Mouse (Mus musculus) midbrain, embryonic 12.5 days (tissue): ENCODE measurements around the gene Coq5. TPM values are rescaled to one million over a fixed set of nuclear protein-coding genes. Genes with fewer than 3 reads are reported as not detected.
A peak's percentile ranks its signal among the peaks of the same experiment; 100 is the strongest.

Experiments used
- ATAC-seq: fragments of 200-750 bp; cut with Nextera tagmentation; 2 replicates; pipeline ENCODE4 v1.8.0; 2017; ENCODE audit warnings: low read depth, moderate TSS enrichment, moderate library complexity; ENCODE audit not compliant: low FRiP score
- H3K27ac ChIP-seq: fragments of 300-500 bp; sonication (generic); replicated peaks from 2 replicates; pipeline ENCODE4 v1.5.1; 2016; ENCODE audit warnings: mild to moderate bottlenecking
- H3K27me3 ChIP-seq: fragments of 300-500 bp; sonication (generic); 2 replicates; pipeline ENCODE4 v1.6.1; 2016; ENCODE audit warnings: mild to moderate bottlenecking
- H3K36me3 ChIP-seq: fragments of 300-500 bp; sonication (generic); 2 replicates; pipeline ENCODE4 v1.6.1; 2016
- H3K4me1 ChIP-seq: fragments of 300-500 bp; sonication (generic); 2 replicates; pipeline ENCODE4 v1.6.1; 2016
- H3K4me2 ChIP-seq: fragments of 300-500 bp; sonication (generic); replicated peaks from 2 replicates; pipeline ENCODE4 v1.6.1; 2016; ENCODE audit warnings: mild to moderate bottlenecking, moderate library complexity
- H3K4me3 ChIP-seq: fragments of 300-500 bp; sonication (generic); 2 replicates; pipeline ENCODE4 v1.5.1; 2016; ENCODE audit warnings: mild to moderate bottlenecking
- H3K9ac ChIP-seq: fragments of 300-500 bp; sonication (generic); replicated peaks from 2 replicates; pipeline ENCODE4 v1.6.1; 2016; ENCODE audit warnings: mild to moderate bottlenecking, moderate library complexity
- H3K9me3 ChIP-seq: fragments of 300-500 bp; sonication (generic); 2 replicates; pipeline ENCODE4 v1.6.1; 2016; ENCODE audit warnings: mild to moderate bottlenecking
- WGBS: fragments of 180-500 bp; shearing (Covaris S2); methylation state at CpG from one replicate; pipeline ENCODE4 v1.1.7; 2016; 5-methylcytosine and 5-hydroxymethylcytosine counted together
- polyA plus RNA-seq: library from polyadenylated mRNA; unstranded; fragments of >200 nt; fragmentation: Nextera tagmentation; extraction: Ambion mirVana; gene quantifications from 2 replicates; pipeline ENCODE4 v1.2.1, GENCODE M21; 2016

Coq5 gene
- polyA plus RNA-seq = 48.5 and 52.8 TPM in 2 replicates

DNA sequence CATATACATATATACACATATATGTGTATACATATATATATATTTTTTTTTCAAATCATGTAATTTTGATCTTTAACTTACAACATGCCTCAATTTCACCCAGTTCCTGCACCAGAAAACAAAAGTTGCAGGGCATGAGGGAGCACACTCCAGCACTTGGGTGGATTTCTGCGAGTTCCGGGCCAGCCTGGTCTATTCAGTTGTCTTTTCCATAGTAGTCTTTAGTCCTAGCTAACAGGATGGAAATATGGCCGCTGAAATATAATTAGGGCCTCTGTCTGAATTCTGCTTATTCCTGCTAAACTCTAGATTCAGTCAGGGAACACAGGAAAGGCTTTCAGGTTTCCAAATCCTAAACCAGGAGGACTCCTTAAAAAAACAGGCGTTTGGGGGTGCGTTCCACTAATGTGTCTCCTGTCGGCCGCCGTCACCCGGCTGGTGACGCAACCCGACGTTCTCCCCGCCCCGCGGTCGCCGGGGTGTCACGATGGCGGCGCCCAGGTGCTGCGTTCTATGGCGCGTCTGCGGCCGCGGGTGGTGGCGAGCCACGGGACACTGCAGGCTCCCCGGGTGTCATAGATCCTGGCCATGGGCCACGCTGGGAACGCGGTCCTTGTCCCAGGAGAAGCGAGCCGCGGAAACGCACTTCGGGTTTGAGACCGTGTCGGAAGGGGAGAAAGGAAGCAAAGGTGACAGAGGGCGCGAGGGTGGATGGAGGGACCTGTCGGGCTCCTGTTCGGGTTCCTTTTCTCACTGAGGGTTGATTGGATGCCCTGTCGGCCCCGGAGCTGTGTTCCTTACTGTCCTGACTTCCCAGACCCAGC lies at the start of gene Coq5:
Gene Coq5, plus strand, starts transcription at position 441 of the 824 bp plus-strand sequence.
- H3K9me3 ChIP-seq = no peaks in the 10 kb centered on the region
- H3K9ac ChIP-seq = peak within 1 kb of the TSS; percentile 81
- WGBS = 4% methylated on average over 45 of the region's 45 CpGs
- H3K27ac ChIP-seq = peak within 1 kb of the TSS; percentile 58; the same call in 1 of the 2 replicates
- peak; percentile 71 for ATAC-seq
- H3K27me3 ChIP-seq = no peaks in the 10 kb centered on the region
- peaks cover 13% of the 10 kb centered on the region for H3K36me3 ChIP-seq
- H3K4me3 ChIP-seq = peak within 1 kb of the TSS; percentile 92
- peaks cover 6% of the 10 kb centered on the region for H3K4me1 ChIP-seq
- H3K4me2 ChIP-seq = peak within 1 kb of the TSS; percentile 96

DNA sequence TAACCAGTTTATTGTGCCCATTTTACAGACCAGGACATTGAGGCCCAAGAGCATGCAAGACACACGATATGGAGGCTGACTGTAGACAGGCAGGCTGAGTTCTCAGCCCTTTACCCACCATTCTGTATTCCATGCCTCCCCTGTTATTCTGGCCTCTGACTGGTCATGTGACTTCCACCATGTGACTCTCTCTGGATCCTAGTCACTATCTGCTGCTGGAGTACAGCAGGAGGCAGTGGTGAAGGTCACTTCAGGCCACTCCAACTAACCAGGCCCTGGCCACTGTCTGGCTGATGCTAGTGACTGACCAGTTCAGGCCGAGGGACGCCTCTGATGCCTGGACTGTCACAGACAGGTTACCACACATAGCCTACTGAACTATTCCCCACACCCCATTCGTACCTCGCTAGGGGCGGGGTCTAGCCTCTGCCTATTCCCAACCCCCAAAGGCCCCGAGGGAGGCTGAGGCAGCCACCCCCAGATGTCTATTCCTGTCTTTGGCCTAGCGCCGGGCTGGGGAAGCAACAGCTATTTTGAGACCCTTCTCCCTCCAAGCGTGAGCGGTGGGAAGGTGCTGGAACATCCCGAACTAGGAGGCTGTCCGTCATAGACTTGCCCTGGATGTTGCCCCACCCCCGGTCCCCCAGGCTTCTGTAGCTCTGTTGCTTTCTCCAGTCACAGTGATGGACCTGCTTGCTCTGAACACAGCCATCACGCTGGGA lies 48.5 kb upstream of the Coq5 start:
- peaks cover 51% of the 10 kb centered on the region for H3K27me3 ChIP-seq
- no peaks in the 10 kb centered on the region for H3K9me3 ChIP-seq
- 52% methylated on average over 15 of the region's 15 CpGs for WGBS
- H3K4me1 ChIP-seq = peaks cover 18% of the 10 kb centered on the region
- no peak overlapping the region; the same call in 1 of the 2 replicates for H3K27ac ChIP-seq
- no peak for ATAC-seq
- H3K9ac ChIP-seq = no peak overlapping the region
- H3K36me3 ChIP-seq = no peaks in the 10 kb centered on the region
- no peak overlapping the region for H3K4me3 ChIP-seq
- H3K4me2 ChIP-seq = no peak overlapping the region

DNA sequence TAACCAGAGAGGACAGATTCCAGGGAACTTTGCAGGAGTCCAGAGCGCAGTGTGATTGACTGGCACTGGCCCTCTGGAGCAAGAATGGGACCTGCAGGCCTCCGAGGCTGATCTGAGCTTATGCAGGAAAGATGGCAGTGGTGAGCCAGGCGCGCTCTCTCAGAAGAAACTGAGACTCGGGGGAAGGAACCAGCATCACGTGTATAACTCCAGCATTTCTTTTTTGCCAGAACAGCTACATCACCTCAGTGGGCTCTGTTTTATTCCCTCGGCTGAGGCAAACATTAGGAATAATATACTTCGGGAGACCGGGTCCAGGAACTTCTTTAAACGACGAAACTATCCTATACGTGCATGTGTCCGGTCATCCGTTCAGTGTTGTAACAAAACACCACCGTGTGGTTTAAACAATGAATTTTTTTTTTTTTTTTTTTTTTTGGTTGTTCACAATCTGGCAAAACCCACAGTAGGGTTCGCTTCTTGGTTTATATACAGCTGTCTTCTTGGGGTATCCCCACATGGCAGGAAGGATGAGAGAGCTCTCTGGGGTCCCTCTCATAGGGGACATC lies 47.8 kb upstream of the Coq5 start:
- Histone ChIP-seq H3K9me3 (no peaks in the 10 kb centered on the region), H3K36me3 (no peaks in the 10 kb centered on the region), H3K27ac (no peak overlapping the region; the same call in 1 of the 2 replicates), H3K4me2 (no peak overlapping the region), H3K27me3 (peaks cover 57% of the 10 kb centered on the region), H3K4me1 (peaks cover 18% of the 10 kb centered on the region), H3K9ac (no peak overlapping the region), H3K4me3 (no peak overlapping the region)
- no peak for ATAC-seq
- WGBS = 45% methylated on average over 16 of the region's 16 CpGs

DNA sequence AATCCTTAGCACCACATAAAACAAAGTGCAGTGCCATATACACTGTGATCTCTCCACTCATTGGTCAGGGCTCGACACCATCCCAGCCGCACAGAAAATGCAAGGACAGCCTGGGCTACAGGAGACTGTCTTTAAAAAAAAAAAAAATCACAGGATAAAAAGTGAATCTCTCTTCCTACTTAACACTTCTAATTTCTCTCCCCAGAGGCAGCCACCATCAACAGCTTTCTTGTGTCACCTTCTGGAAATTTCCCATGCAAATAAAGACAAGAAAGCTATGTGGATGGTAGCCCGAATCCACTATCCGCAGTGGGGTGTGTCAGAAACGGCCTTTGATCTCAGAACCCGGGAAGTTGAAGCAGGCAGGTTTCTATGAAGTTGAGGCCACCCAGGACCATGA lies 47.0 kb upstream of the Coq5 start:
- Histone ChIP-seq H3K4me1 (peaks cover 18% of the 10 kb centered on the region), H3K4me3 (no peak overlapping the region), H3K9me3 (no peaks in the 10 kb centered on the region), H3K36me3 (no peaks in the 10 kb centered on the region), H3K27me3 (peaks cover 57% of the 10 kb centered on the region), H3K9ac (no peak overlapping the region), H3K4me2 (no peak overlapping the region), H3K27ac (no peak overlapping the region)
- ATAC-seq = no peak
- 77% methylated on average over 6 of the region's 6 CpGs for WGBS

DNA sequence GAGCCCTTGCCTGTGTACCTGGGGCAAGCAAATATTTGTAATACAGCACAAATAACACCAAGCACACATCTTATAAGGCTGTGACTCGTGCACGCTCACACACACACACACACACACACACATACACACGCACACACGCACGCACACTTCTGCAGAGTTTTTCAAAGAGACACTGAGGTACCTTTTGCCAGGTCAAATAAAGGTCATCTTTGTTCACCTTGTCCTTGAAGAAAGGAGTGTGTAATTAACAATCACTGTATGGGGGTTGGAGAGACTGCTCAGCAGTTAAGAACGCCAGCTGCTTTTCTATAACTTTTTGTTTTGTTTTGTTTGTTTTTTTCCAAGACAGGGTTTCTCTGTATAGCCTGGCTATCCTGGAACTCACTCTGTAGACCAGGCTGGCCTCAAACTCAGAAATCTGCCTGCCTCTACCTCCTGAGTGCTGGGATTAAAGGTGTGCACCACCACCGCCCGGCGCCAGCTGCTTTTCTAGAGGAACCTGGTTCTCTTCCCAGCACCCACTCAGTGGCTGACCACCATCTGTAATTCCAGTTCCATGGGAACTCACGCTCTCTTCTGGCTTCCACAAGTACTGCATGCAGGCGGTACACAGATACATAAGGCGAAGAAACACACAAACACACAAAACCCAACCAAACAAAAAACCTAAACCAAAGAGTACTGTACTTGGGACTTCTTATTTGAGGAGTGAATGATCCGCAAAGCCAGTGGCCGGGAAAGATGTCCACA lies 46.3 kb upstream of the Coq5 start:
- Histone ChIP-seq H3K4me2 (no peak overlapping the region), H3K9ac (no peak overlapping the region), H3K27ac (no peak overlapping the region), H3K9me3 (no peaks in the 10 kb centered on the region), H3K27me3 (peaks cover 57% of the 10 kb centered on the region), H3K36me3 (no peaks in the 10 kb centered on the region), H3K4me1 (peaks cover 18% of the 10 kb centered on the region), H3K4me3 (no peak overlapping the region)
- WGBS = 90% methylated on average over 14 of the region's 14 CpGs
- ATAC-seq = no peak

GRCm38 (mm10) chr5:115234519-115234918 lies 44.9 kb upstream of the Coq5 start:
- Histone ChIP-seq H3K9me3 (no peaks in the 10 kb centered on the region), H3K4me3 (no peak overlapping the region), H3K4me1 (peaks cover 29% of the 10 kb centered on the region), H3K27me3 (peaks cover 54% of the 10 kb centered on the region), H3K4me2 (no peak overlapping the region), H3K36me3 (0 out of 2 replicates have a peak, but pooled peaks cover under 1% of the 10 kb centered on the region), H3K27ac (no peak overlapping the region), H3K9ac (no peak overlapping the region)
- no peak for ATAC-seq
- WGBS = 47% methylated on average over 6 of the region's 6 CpGs

DNA sequence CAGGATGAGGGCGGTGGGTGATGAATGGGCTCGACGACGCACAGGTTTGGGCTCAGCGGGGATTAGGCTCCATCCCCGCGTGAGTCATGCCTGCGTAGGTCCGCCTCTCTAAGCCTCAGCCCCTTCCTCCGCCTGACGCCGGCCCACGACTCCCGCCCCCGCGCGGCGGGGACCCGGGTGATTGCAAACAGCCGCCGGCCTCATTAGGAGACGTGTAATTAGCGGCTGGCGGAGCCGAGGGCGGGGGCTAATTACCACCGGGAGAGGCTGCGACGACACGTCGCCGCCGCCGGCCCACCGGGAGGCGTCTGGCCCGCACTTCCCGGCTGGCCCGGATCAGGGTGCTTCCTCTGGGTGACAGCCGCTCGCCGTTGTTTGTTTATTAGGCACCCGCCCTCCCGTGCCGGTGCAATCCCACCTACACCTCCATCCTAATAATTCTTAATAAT lies 44.1 kb upstream of the Coq5 start:
- ATAC-seq = peak; percentile 28
- H3K4me3 ChIP-seq = peak overlapping the region; percentile 48
- WGBS = under 1% methylated on average over 45 of the region's 45 CpGs
- H3K27ac ChIP-seq = no peak overlapping the region; the same call in 1 of the 2 replicates
- peaks cover 8% of the 10 kb centered on the region for H3K36me3 ChIP-seq
- H3K9ac ChIP-seq = peak overlapping the region; percentile 56
- H3K4me1 ChIP-seq = peaks cover 29% of the 10 kb centered on the region
- H3K9me3 ChIP-seq = no peaks in the 10 kb centered on the region
- H3K4me2 ChIP-seq = peak overlapping the region; percentile 78
- peaks cover 58% of the 10 kb centered on the region for H3K27me3 ChIP-seq

DNA sequence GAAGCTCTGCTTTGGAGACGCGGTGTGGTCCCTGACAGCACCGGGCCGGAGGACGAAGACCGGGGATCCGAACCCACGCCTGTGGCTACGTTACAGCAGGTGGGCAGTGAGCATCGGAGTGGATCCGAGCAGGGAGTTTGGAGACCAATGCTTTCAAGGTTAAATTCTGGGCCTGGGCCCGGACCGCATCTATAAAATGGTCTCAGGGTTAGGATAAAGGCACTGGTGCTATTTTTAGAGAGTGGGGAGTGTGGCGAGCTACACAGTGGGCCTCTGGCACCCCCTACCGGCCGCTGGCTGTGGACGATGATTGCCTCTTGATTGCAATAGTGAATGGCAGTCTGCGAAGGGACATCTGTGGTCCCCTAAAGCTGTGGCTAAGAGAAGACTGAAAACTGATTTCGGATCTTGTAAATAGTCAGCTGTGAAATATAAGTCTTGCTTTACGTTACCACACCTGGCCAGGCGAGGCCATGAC lies 43.6 kb upstream of the Coq5 start, which contains the start of gene Pop5:
Gene Pop5, plus strand, starts transcription at position 51 of the 478 bp plus-strand sequence.
- peak within 1 kb of the TSS; percentile 78 for H3K4me2 ChIP-seq
- H3K27me3 ChIP-seq = peaks cover 61% of the 10 kb centered on the region
- H3K36me3 ChIP-seq = peaks cover 13% of the 10 kb centered on the region
- peaks cover 29% of the 10 kb centered on the region for H3K4me1 ChIP-seq
- no peak within 1 kb of the TSS; the same call in 1 of the 2 replicates for H3K27ac ChIP-seq
- H3K4me3 ChIP-seq = peak within 1 kb of the TSS; percentile 48
- no peaks in the 10 kb centered on the region for H3K9me3 ChIP-seq
- WGBS = 2% methylated on average over 21 of the region's 21 CpGs
- peak within 1 kb of the TSS; percentile 56 for H3K9ac ChIP-seq
- ATAC-seq = peak; percentile 66

- H3K4me1 ChIP-seq = peaks cover 21% of the 10 kb centered on the region
- H3K36me3 ChIP-seq = peaks cover 35% of the 10 kb centered on the region
- WGBS = under 1% methylated on average over 81 of the region's 88 CpGs
- H3K4me2 ChIP-seq = peak overlapping the region; percentile 95
- ATAC-seq = peak; percentile 78
- H3K9me3 ChIP-seq = no peaks in the 10 kb centered on the region
- H3K27me3 ChIP-seq = peaks cover 42% of the 10 kb centered on the region
- H3K4me3 ChIP-seq = peak overlapping the region; percentile 94
- peak overlapping the region; percentile 83 for H3K9ac ChIP-seq
- H3K27ac ChIP-seq = peak overlapping the region; percentile 54; the same call in 1 of the 2 replicates
Measured at GRCm38 (mm10) chr5:115237803-115238728, 41.4 kb upstream of the Coq5 start.

DNA sequence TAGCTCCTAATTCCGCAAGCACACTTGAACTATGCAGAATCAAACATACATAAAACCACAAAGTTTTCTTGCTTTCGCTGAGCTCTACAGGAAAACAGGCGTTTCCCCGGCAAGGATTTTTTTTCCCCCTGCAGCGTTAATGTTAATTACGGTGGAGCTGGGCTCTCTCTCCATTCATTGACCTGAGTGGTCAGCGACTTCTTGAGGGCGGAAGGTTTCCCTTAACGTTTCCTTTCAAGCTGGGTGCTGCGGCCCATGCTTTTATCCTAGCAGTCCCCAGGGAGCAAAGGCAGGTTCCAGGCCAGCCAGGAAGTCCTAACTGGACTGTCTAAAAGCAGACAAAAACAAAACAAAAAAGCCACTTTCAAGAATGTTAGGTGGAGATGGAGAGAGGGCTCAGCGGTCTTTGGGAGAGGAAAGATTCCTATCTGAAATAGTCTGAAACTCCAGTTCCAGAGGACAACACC lies 40.7 kb upstream of the Coq5 start:
- H3K4me2 ChIP-seq = peak overlapping the region; percentile 95
- H3K4me3 ChIP-seq = peak overlapping the region; percentile 94
- peaks cover 42% of the 10 kb centered on the region for H3K36me3 ChIP-seq
- no peaks in the 10 kb centered on the region for H3K9me3 ChIP-seq
- H3K4me1 ChIP-seq = peaks cover 21% of the 10 kb centered on the region
- peaks cover 36% of the 10 kb centered on the region for H3K27me3 ChIP-seq
- no peak overlapping the region for H3K27ac ChIP-seq
- peak overlapping the region; percentile 83 for H3K9ac ChIP-seq
- 4% methylated on average over 11 of the region's 11 CpGs for WGBS
- no peak for ATAC-seq
